Mouse (Mus musculus): ENCODE measurements at regions not wholly inside any gene's neighbourhood (a gene's known extent, or its start where the extent isn't known, plus 50 kb on each side); places are given as distances from the start of the nearest gene placed in this dataset.
A peak's percentile ranks its signal among the peaks of the same experiment; 100 is the strongest.

DNA sequence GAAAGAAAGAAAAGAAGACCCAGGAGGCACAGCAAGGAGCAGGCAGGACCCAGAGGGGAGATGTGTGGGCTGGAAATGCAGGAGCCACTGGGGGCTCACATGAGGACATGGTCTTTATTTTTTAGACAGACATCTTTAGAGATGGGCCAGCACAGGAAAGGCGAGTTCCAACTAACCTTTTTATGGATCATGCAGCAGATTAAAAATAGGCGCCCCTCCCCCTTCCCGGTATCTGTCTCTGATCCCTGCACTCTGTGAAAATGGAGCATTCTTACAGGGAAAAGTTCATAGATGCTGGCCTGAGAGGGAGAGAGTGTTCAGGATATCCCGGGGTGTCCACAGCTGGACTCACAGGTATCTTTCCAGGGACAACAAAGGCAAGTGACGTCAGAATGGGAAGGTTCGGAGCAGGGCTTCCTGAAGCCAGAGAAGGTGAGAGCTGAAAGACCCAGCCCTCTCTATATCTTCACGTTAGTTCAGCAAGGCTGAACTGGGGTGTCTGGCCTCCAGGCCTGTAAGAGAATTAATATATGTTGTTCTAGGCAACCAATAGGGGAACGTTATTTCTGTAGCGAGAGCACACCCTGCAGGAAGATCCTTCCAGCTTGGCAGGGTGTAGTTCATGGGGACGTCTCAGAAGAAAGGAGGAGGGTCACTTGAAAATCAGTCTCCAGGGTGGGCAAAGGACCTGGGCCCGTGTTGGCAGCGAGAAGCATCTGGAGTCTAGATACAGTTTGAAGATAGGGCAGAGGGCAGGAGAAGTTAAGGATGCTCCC lies 51.9 kb upstream of the Neurl1b start:
- DNase-seq, result no peak
- H3K36me3 ChIP-seq (ENCODE audit: control insufficient read depth, insufficient read depth, low read length), result no peaks in the 10 kb centered on the region
- 61% methylated on average over 12 of the region's 12 CpGs for whole genome bisulfite sequencing
- H3K27me3 ChIP-seq (replicated peaks; ENCODE audit: control insufficient read depth, insufficient read depth, low read length), result no peaks in the 10 kb centered on the region
- no peak overlapping the region for H3K27ac ChIP-seq (ENCODE audit: insufficient read depth, low read depth, low read length)
- H3K4me1 ChIP-seq (ENCODE audit: control insufficient read depth, insufficient read depth, low read length), result no peaks in the 10 kb centered on the region
- no peak overlapping the region for H3K4me3 ChIP-seq (ENCODE audit: insufficient read depth, low read depth, low read length)
- TF ChIP-seq POLR2A (IDR thresholded peaks at IDR 0.05; ENCODE audit: low read depth, low read length) (no peak), CTCF (conservative IDR thresholded peaks at IDR 0.05; ENCODE audit: insufficient read depth, insufficient read length, low read depth, low read length) (peak; percentile 23; the same call in 1 of the 2 replicates)

DNA sequence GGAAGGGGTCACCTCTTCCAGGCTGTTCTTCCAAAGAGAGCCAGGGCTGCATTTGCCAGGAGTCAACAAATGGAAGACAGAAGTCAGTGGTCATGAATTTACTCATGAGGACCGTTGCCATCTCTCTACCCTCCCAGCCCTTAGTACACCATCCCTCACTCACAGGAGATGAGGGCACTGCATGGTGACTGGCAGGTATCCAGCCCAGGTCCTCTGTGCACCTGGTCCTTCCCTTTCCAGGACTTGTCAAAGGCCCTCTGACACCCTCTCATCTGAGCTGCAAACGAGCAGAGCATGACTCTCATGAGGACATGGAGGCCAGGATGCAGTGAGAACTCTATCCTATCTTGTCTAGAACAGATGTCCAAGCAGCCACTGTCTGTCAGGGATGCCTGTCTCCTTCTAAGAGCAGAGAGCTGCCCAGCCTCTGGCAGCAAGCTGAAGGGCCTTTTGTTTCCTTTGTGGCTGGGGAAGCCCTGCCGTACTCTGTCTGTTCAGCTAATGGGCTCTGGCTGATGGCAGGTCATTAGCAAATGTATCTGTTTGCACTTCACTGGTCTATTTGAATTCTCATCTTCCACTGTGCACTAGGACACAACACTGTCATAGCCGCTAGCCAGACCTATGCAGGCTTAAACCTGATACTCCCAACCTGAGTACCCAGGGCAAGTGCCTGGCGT lies 50.6 kb upstream of the Neurl1b start:
- WGBS, result 90% methylated on average over 5 of the region's 5 CpGs
- TF ChIP-seq POLR2A (IDR thresholded peaks at IDR 0.05; ENCODE audit: low read depth, low read length), result no peak
- no peak for TF ChIP-seq CTCF (conservative IDR thresholded peaks at IDR 0.05; ENCODE audit: insufficient read depth, insufficient read length, low read depth, low read length)
- no peak overlapping the region for H3K4me3 ChIP-seq (ENCODE audit: insufficient read depth, low read depth, low read length)
- no peaks in the 10 kb centered on the region for H3K36me3 ChIP-seq (ENCODE audit: control insufficient read depth, insufficient read depth, low read length)
- H3K4me1 ChIP-seq (ENCODE audit: control insufficient read depth, insufficient read depth, low read length), result peaks cover 3% of the 10 kb centered on the region; the same call in 1 of the 2 replicates
- no peaks in the 10 kb centered on the region for H3K27me3 ChIP-seq (replicated peaks; ENCODE audit: control insufficient read depth, insufficient read depth, low read length)
- H3K27ac ChIP-seq (ENCODE audit: insufficient read depth, low read depth, low read length), result no peak overlapping the region
- DNase-seq, result no peak

Data from kidney, adult 2 months (tissue).